Mouse (Mus musculus) hindbrain, embryonic 14.5 days (tissue): ENCODE data around the gene Tmem121b. TPM values are rescaled to one million over a fixed set of nuclear protein-coding genes. Genes with fewer than 3 reads are reported as not detected.
A peak's percentile ranks its signal among the peaks of the same experiment; 100 is the strongest.

Experiments
- ATAC-seq: fragments of 200-750 bp; cut with Nextera tagmentation; 2 replicates; pipeline ENCODE4 v1.8.0; 2017; ENCODE audit warnings: moderate number of reproducible peaks, mild to moderate bottlenecking, moderate TSS enrichment, moderate library complexity; ENCODE audit not compliant: low FRiP score
- DNase-seq: peaks from one replicate; pipeline ENCODE4 v3.0.0-alpha.2; 2015; ENCODE audit warnings: low spot score
- H3K27ac ChIP-seq: fragments of 300-500 bp; sonication (generic); 2 replicates; pipeline ENCODE4 v1.5.1; 2014; ENCODE audit warnings: mild to moderate bottlenecking, moderate library complexity
- H3K27me3 ChIP-seq: fragments of 300-500 bp; sonication (generic); 2 replicates; pipeline ENCODE4 v1.6.1; 2014; ENCODE audit warnings: mild to moderate bottlenecking, low read length, mixed read lengths; ENCODE audit not compliant: control insufficient read depth, insufficient read depth
- H3K36me3 ChIP-seq: fragments of 300-500 bp; sonication (generic); replicated peaks from 2 replicates; pipeline ENCODE4 v1.6.1; 2014; ENCODE audit not compliant: control insufficient read depth, insufficient read depth
- H3K4me1 ChIP-seq: fragments of 300-500 bp; sonication (generic); replicated peaks from 2 replicates; pipeline ENCODE4 v1.6.1; 2014; ENCODE audit warnings: antibody characterized with exemption, low read length, mixed read lengths; ENCODE audit not compliant: control insufficient read depth, insufficient read depth
- H3K4me2 ChIP-seq: fragments of 300-500 bp; sonication (generic); replicated peaks from 2 replicates; pipeline ENCODE4 v1.6.1; 2014; ENCODE audit warnings: mild to moderate bottlenecking, moderate library complexity
- H3K4me3 ChIP-seq: fragments of 300-500 bp; sonication (generic); replicated peaks from 2 replicates; pipeline ENCODE4 v1.5.1; 2014; ENCODE audit warnings: mild to moderate bottlenecking, low read length
- H3K9ac ChIP-seq: fragments of 300-500 bp; sonication (generic); 2 replicates; pipeline ENCODE4 v1.6.1; 2014
- H3K9me3 ChIP-seq: fragments of 300-500 bp; sonication (generic); 2 replicates; pipeline ENCODE4 v1.6.1; 2016; ENCODE audit warnings: low read length; ENCODE audit not compliant: control insufficient read depth
- WGBS: fragments of 180-500 bp; shearing (Covaris S2); extraction: QIAGEN DNeasy Blood & Tissue Kit; methylation state at CpG from one replicate; pipeline ENCODE4 v1.1.7; 2014; 5-methylcytosine and 5-hydroxymethylcytosine counted together
- polyA plus RNA-seq: library from polyadenylated mRNA; unstranded; fragments of >200 nt; fragmentation: Nextera tagmentation; extraction: Ambion mirVana; gene quantifications from 2 replicates; pipeline ENCODE4 v1.2.1, GENCODE M21; 2014

The Tmem121b gene
- polyA plus RNA-seq, 1 experiment from 2014 or later: 4.3 TPM

GRCm38 (mm10) chr6:120505531-120505930, 11.9 kb upstream of the Tmem121b start:
- DNase-seq (no peak), ATAC-seq (no peak)

GRCm38 (mm10) chr6:120504051-120504450, 10.4 kb upstream of the Tmem121b start:
- H3K27ac ChIP-seq: no peak overlapping the region
- no peaks in the 10 kb centered on the region for H3K4me1 ChIP-seq
- H3K9ac ChIP-seq: no peak overlapping the region
- no peak overlapping the region for H3K4me2 ChIP-seq
- WGBS: 82% methylated on average over 3 of the region's 3 CpGs
- no peak overlapping the region for H3K4me3 ChIP-seq
- no peak for ATAC-seq
- DNase-seq: no peak
- 0 out of 2 replicates have a peak, but pooled peaks cover 12% of the 10 kb centered on the region for H3K36me3 ChIP-seq
- no peaks in the 10 kb centered on the region for H3K27me3 ChIP-seq
- H3K9me3 ChIP-seq: no peaks in the 10 kb centered on the region

More at GRCm38 (mm10) chr6:120505531-120505930, 11.9 kb upstream of the Tmem121b start:
- H3K4me2 ChIP-seq: no peak overlapping the region
- H3K36me3 ChIP-seq: peaks cover 25% of the 10 kb centered on the region
- no peak overlapping the region for H3K27ac ChIP-seq
- H3K4me1 ChIP-seq: no peaks in the 10 kb centered on the region
- no peaks in the 10 kb centered on the region for H3K27me3 ChIP-seq
- H3K9ac ChIP-seq: no peak overlapping the region
- no peak overlapping the region for H3K4me3 ChIP-seq
- 51% methylated on average over 4 of the region's 4 CpGs for WGBS
- H3K9me3 ChIP-seq: no peaks in the 10 kb centered on the region

- ATAC-seq: no peak
- H3K27ac ChIP-seq: no peak overlapping the region
- peaks cover 21% of the 10 kb centered on the region for H3K4me1 ChIP-seq
- no peaks in the 10 kb centered on the region for H3K36me3 ChIP-seq
- H3K9me3 ChIP-seq: no peaks in the 10 kb centered on the region
- peak; percentile 37 for DNase-seq
- H3K4me3 ChIP-seq: no peak overlapping the region
- H3K4me2 ChIP-seq: no peak overlapping the region
- H3K9ac ChIP-seq: no peak overlapping the region
- H3K27me3 ChIP-seq: no peaks in the 10 kb centered on the region
- 29% methylated on average over 3 of the region's 3 CpGs for WGBS
Measured at GRCm38 (mm10) chr6:120496544-120496943, 2.9 kb upstream of the Tmem121b start.

GRCm38 (mm10) chr6:120492499-120493373, 871 bp downstream of the Tmem121b start:
- H3K4me2 ChIP-seq: peak overlapping the region; percentile 70
- H3K4me1 ChIP-seq: peaks cover 43% of the 10 kb centered on the region
- WGBS: under 1% methylated on average over 90 of the region's 95 CpGs
- H3K4me3 ChIP-seq: peak overlapping the region; percentile 81
- no peaks in the 10 kb centered on the region for H3K9me3 ChIP-seq
- H3K36me3 ChIP-seq: no peaks in the 10 kb centered on the region
- peak overlapping the region; percentile 96 for H3K27ac ChIP-seq
- H3K9ac ChIP-seq: peak overlapping the region; percentile 85
- peak; percentile 17 for ATAC-seq
- H3K27me3 ChIP-seq: no peaks in the 10 kb centered on the region
- DNase-seq: peak; percentile 29

- H3K4me3 ChIP-seq: peak overlapping the region; percentile 81
- H3K4me2 ChIP-seq: peak overlapping the region; percentile 70
- no peak for ATAC-seq
- no peak overlapping the region for H3K27ac ChIP-seq
- peaks cover 43% of the 10 kb centered on the region for H3K4me1 ChIP-seq
- H3K9me3 ChIP-seq: no peaks in the 10 kb centered on the region
- H3K36me3 ChIP-seq: no peaks in the 10 kb centered on the region
- peak overlapping the region; percentile 85 for H3K9ac ChIP-seq
- no peak for DNase-seq
- 10% methylated on average over 22 of the region's 22 CpGs for WGBS
- no peaks in the 10 kb centered on the region for H3K27me3 ChIP-seq
Measured at GRCm38 (mm10) chr6:120491862-120492498, 1.6 kb downstream of the Tmem121b start.

- Histone ChIP-seq H3K36me3 (no peaks in the 10 kb centered on the region), H3K9ac (peak overlapping the region; percentile 85; the same call in 1 of the 2 replicates), H3K4me1 (peaks cover 36% of the 10 kb centered on the region), H3K4me3 (peak overlapping the region; percentile 81), H3K4me2 (peak overlapping the region; percentile 70), H3K27ac (no peak overlapping the region), H3K9me3 (no peaks in the 10 kb centered on the region), H3K27me3 (no peaks in the 10 kb centered on the region)
- WGBS: 33% methylated on average over 7 of the region's 7 CpGs
- ATAC-seq (no peak), DNase-seq (no peak)
Measured at GRCm38 (mm10) chr6:120491064-120491463, 2.5 kb downstream of the Tmem121b start.

- Histone ChIP-seq H3K4me1 (peaks cover 36% of the 10 kb centered on the region), H3K4me2 (0 out of 2 replicates have a peak overlapping the region, but pooled peaks have one; percentile 70), H3K4me3 (no peak overlapping the region), H3K27me3 (no peaks in the 10 kb centered on the region), H3K36me3 (no peaks in the 10 kb centered on the region), H3K27ac (no peak overlapping the region), H3K9me3 (no peaks in the 10 kb centered on the region), H3K9ac (no peak overlapping the region)
- ATAC-seq (no peak), DNase-seq (no peak)
- WGBS: 64% methylated on average over 2 of the region's 2 CpGs
Measured at GRCm38 (mm10) chr6:120489461-120489860, 4.1 kb downstream of the Tmem121b start.

- DNase-seq: no peak
- H3K9ac ChIP-seq: no peak overlapping the region
- no peaks in the 10 kb centered on the region for H3K36me3 ChIP-seq
- no peaks in the 10 kb centered on the region for H3K27me3 ChIP-seq
- no peak overlapping the region for H3K4me3 ChIP-seq
- H3K27ac ChIP-seq: no peak overlapping the region
- H3K9me3 ChIP-seq: no peaks in the 10 kb centered on the region
- ATAC-seq: no peak
- WGBS: 87% methylated on average over 3 of the region's 3 CpGs
- H3K4me1 ChIP-seq: peaks cover 36% of the 10 kb centered on the region
- H3K4me2 ChIP-seq: no peak overlapping the region
Measured at GRCm38 (mm10) chr6:120488647-120489046, 5.0 kb downstream of the Tmem121b start.

GRCm38 (mm10) chr6:120486051-120486510, 7.5 kb downstream of the Tmem121b start:
- 66% methylated on average over 8 of the region's 8 CpGs for WGBS
- H3K4me3 ChIP-seq: no peak overlapping the region
- no peak overlapping the region for H3K4me2 ChIP-seq
- no peaks in the 10 kb centered on the region for H3K27me3 ChIP-seq
- H3K9me3 ChIP-seq: no peaks in the 10 kb centered on the region
- H3K36me3 ChIP-seq: no peaks in the 10 kb centered on the region
- no peak overlapping the region for H3K9ac ChIP-seq
- ATAC-seq (no peak), DNase-seq (no peak)
- no peak overlapping the region for H3K27ac ChIP-seq
- peaks cover 18% of the 10 kb centered on the region for H3K4me1 ChIP-seq
